Mouse (Mus musculus): ENCODE measurements around the gene Tcn2.

Gene Tcn2

DNA sequence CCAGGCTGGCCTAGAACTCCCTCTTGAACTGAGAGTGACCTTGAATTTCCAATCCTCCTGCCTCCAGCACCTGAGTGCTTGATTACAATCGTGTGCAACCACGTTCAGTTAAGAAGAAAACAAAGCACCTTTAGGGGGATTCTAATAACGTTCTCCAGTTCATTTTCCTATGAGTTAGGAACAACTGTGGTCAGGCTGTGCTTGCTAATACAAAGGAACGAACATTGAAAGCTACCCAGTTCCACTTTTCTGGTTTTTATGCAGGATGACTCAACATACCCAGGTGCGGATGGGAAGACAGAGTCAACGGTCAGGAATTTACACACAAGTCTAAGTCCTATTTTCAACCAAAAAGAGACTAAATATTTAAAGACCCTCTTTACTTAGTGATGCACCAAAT lies 38.0 kb downstream of the Tcn2 start:
- no peak for DNase-seq

DNA sequence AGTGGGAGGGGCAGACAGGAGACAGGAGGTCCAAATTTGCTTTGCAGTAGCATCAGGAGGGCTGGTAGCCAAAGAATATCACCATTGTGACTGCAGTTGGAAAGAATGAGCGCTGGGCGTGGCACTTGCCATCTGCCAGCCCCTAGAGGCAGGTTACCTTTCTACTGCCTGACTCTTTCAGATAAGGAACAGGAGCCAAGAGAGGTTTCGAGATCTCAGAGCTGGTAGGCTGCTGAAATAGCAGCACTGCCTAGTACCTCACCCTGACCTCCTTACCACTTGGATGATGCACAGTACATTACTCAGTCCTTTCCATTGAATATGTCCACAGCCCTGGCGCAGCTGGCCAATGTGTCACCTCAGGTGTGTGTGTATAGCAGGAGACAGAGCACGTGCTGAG lies 44.6 kb downstream of the Tcn2 start:
- no peak for DNase-seq

DNA sequence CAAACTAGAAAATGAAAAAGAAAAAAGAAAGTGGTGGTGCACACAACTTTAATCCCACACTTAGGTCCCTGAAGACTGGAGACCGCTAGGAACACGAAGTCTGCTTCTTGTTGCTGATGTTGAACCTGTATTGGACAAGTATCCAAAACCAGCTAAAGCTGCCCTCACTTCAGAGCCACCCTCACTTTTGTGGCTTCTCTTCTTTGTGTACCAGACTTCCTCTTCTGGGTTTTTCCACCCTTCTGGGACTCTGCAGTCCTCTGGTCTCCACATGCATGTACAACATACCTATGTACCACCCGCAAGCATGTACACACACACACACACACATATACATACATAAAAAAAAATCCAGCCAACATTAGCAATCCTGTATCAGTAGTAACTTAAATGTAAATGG lies 48.2 kb downstream of the Tcn2 start:
- no peak for DNase-seq

DNA sequence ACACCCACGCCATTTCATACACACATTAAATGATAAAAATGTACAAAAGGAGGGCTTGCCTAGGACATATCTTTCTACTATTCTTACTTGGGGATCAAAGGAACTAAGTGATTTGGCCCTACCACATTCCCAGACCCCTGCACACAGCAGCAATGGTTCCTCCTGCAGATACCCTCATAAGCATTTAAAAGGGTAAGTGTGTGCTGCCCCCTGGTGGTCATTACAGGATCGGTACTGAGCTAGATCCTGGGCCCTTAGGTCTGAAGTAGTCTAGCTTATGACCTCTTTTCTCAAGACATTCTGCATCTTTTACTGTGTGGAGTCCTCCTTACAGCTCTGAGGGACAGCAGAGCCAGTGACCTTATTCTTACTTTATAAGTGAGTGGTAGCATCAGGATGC lies 52.1 kb downstream of the Tcn2 start:
- DNase-seq = peak; percentile 84

DNA sequence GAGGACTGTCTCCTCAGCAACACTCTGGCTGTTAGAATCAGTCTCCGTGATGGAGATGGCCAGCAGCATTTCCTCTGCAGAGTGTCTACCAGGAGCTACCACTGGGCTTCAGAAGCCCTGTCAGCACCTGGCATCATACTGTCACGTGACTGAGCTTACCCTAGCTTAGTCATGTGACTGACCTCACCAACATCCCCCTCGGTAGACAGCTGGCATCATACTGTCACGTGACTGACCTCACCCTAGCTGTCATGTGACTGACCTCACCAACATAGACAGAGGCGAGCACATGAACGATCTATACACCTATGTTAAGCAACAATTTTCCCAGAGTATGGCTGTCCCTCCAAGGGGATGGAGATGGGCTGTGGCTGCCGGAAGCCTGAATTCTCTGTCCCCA lies 53.3 kb downstream of the Tcn2 start:
- DNase-seq = no peak

DNA sequence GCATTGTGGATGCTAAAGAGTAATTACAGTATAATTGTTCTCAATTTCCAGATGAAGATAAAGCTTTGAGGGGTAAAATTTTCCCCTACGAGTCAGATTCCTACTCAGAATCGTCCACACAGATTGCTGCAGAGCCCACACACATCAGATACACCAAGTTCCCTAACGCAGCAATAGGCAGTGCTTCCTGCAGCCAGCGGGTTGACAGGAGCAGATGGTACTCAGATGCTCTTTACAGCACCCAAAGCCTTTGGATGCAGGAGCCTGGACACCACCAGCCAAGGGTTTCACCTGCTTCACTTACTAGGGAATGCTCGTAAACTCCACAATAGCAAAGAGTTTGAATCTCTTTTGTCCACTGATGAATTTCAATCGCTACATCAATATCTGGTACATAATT lies 55.5 kb downstream of the Tcn2 start:
- DNase-seq = no peak
